Comparison of ENCODE assay signal across 14 mouse cellular contexts in the genomic region with DNA sequence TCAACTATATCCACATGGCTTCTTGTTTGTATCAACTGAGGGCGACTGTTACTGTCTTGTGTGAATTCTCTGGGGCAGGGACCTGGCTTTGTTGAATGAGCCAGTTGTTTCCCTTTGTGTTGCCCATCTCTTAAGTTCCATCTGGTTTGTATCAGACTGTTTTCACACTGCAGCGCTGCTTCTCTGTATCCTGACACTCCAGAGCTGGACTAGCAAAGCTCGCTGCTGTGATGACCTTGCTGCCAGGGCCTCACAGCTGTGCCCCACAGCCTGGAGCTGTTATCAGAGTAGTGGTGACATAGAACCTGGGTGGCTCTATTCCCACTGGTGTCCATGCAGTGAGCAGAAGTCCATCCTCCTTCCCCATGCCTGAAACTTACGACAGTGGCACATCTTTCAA.
DNase-seq lines count a peak whose midpoint lies in the region; ATAC-seq and TF ChIP-seq lines count a peak whose summit lies in the region.
"Had no signal": no experiment of that assay in that cellular context is flagged by ENCODE, and none has a peak within 500 bp of the region (broad histone marks: within the 10 kb centered on the region; RNA-seq: fewer than 3 reads in every experiment).

No protein-coding gene starts in this region.

- H3K4me2 ChIP-seq in hindbrain, embryonic 11.5 days (replicated peaks; ENCODE audit: low read depth, low read length): no peak overlapping the region
- H3K4me2 ChIP-seq in heart, embryonic 16.5 days (ENCODE audit: low read depth, low read length): 0 out of 2 replicates have a peak overlapping the region, but pooled peaks have one; percentile 9
- H3K4me2 ChIP-seq: embryonic facial prominence, embryonic 13.5 days; hindbrain, embryonic 14.5 days had no signal

- H3K4me1 ChIP-seq in hindbrain, embryonic 10.5 days (replicated peaks): no peaks in the 10 kb centered on the region; the same call in 1 of the 2 replicates
- no peaks in the 10 kb centered on the region for H3K4me1 ChIP-seq in hindbrain, embryonic 11.5 days (replicated peaks; ENCODE audit: control insufficient read depth, insufficient read depth, low read length)
- peaks cover 19% of the 10 kb centered on the region for H3K4me1 ChIP-seq in heart, embryonic 16.5 days (ENCODE audit: control insufficient read depth, insufficient read depth, low read length)

- no peaks in the 10 kb centered on the region for H3K9me3 ChIP-seq in hindbrain, embryonic 10.5 days
- no peaks in the 10 kb centered on the region for H3K9me3 ChIP-seq in hindbrain, embryonic 11.5 days (ENCODE audit: control insufficient read depth, low read length)
- H3K9me3 ChIP-seq in heart, embryonic 16.5 days (replicated peaks; ENCODE audit: control insufficient read depth, low read length): no peaks in the 10 kb centered on the region
- H3K9me3 ChIP-seq: embryonic facial prominence, embryonic 13.5 days had no signal

- WGBS in hindbrain, embryonic 10.5 days: 61% methylated on average over 4 of the region's 4 CpGs
- 56% methylated on average over 4 of the region's 4 CpGs for WGBS in hindbrain, embryonic 11.5 days
- 21% methylated on average over 4 of the region's 4 CpGs for WGBS in heart, embryonic 16.5 days

- peak; percentile 39 for DNase-seq in hindbrain, embryonic 10.5 days (ENCODE audit: low spot score)
- DNase-seq in hindbrain, embryonic 11.5 days (ENCODE audit: low spot score): no peak
- peak; percentile 81 for DNase-seq in MN1 (ENCODE audit: low spot score)
- DNase-seq in embryo, embryonic 9.5 days (ENCODE audit: extremely low spot score): peak; percentile 56
- no peak for DNase-seq in urinary bladder, postnatal 10 days (ENCODE audit: low spot score)
- DNase-seq in kidney, postnatal 25 days: no peak
- DNase-seq in layer of hippocampus, adult 2 months (ENCODE audit: low spot score in 2 of 2): no peak
- DNase-seq: kidney, postnatal 10 days; lung, postnatal 14 days; right cerebral cortex, adult 18-20 months had no signal

- no peak for TF ChIP-seq CTCF in layer of hippocampus, adult 2 months (conservative IDR thresholded peaks at IDR 0.05)

- H3K9ac ChIP-seq in hindbrain, embryonic 11.5 days (ENCODE audit: low read depth, low read length): no peak overlapping the region
- H3K9ac ChIP-seq in heart, embryonic 16.5 days (ENCODE audit: low read length): no peak overlapping the region
- H3K9ac ChIP-seq: embryonic facial prominence, embryonic 13.5 days; hindbrain, embryonic 14.5 days had no signal

- no peak overlapping the region for H3K27ac ChIP-seq in hindbrain, embryonic 10.5 days
- H3K27ac ChIP-seq in hindbrain, embryonic 11.5 days (ENCODE audit: low read depth, low read length): no peak overlapping the region
- peak overlapping the region; percentile 82 for H3K27ac ChIP-seq in heart, embryonic 16.5 days (ENCODE audit: low read length)
- no peak overlapping the region for H3K27ac ChIP-seq in layer of hippocampus, adult 2 months
- H3K27ac ChIP-seq: embryonic facial prominence, embryonic 13.5 days; hindbrain, embryonic 14.5 days had no signal

- peaks cover 34% of the 10 kb centered on the region for H3K36me3 ChIP-seq in hindbrain, embryonic 10.5 days
- no peaks in the 10 kb centered on the region for H3K36me3 ChIP-seq in hindbrain, embryonic 11.5 days (ENCODE audit: control insufficient read depth, insufficient read depth, low read length)
- H3K36me3 ChIP-seq in heart, embryonic 16.5 days (ENCODE audit: control insufficient read depth, insufficient read depth): 0 out of 2 replicates have a peak, but pooled peaks cover under 1% of the 10 kb centered on the region

- ATAC-seq in hindbrain, embryonic 11.5 days (ENCODE audit: low FRiP score): no peak
- peak; percentile 78 for ATAC-seq in heart, embryonic 16.5 days (replicated peaks; ENCODE audit: extremely low read depth, insufficient read depth, low FRiP score)

- no peaks in the 10 kb centered on the region for H3K27me3 ChIP-seq in hindbrain, embryonic 10.5 days (ENCODE audit: insufficient read depth, poor library complexity, severe bottlenecking)
- H3K27me3 ChIP-seq in hindbrain, embryonic 11.5 days (ENCODE audit: control insufficient read depth, insufficient read depth, low read length): no peaks in the 10 kb centered on the region
- no peaks in the 10 kb centered on the region for H3K27me3 ChIP-seq in heart, embryonic 16.5 days (ENCODE audit: control insufficient read depth, insufficient read depth, low read length)
- H3K27me3 ChIP-seq: CH12.LX; embryonic facial prominence, embryonic 13.5 days had no signal

- H3K4me3 ChIP-seq in hindbrain, embryonic 10.5 days: no peak overlapping the region
- H3K4me3 ChIP-seq in hindbrain, embryonic 11.5 days (ENCODE audit: low read depth, low read length): no peak overlapping the region
- H3K4me3 ChIP-seq in heart, embryonic 16.5 days (ENCODE audit: low read length): no peak overlapping the region
- H3K4me3 ChIP-seq in layer of hippocampus, adult 2 months: no peak overlapping the region
- H3K4me3 ChIP-seq: embryonic facial prominence, embryonic 13.5 days had no signal

Comparison
In these comparisons a context has a peak if more than half of its experiments do, and no peak if none do; other contexts are left out.
1. DNase-seq: peak in hindbrain, embryonic 10.5 days (single experiment), MN1 (single experiment) and embryo, embryonic 9.5 days (single experiment); none in hindbrain, embryonic 11.5 days (single experiment), urinary bladder, postnatal 10 days (single experiment), kidney, postnatal 25 days (0 of 2) and layer of hippocampus, adult 2 months (0 of 2).